Mouse (Mus musculus) midbrain, embryonic 14.5 days (tissue): ENCODE data around the gene Spaca7. TPM values are rescaled to one million over a fixed set of nuclear protein-coding genes. Genes with fewer than 3 reads are reported as not detected.

Experiments used
- ATAC-seq: fragments of 200-750 bp; cut with Nextera tagmentation; 2 replicates; pipeline ENCODE4 v1.8.0; 2017; ENCODE audit warnings: moderate number of reproducible peaks, moderate library complexity; ENCODE audit not compliant: low FRiP score, low TSS enrichment
- DNase-seq: peaks from one replicate; pipeline ENCODE4 v3.0.0-alpha.2; 2015
- H3K27ac ChIP-seq: fragments of 300-500 bp; sonication (generic); replicated peaks from 2 replicates; pipeline ENCODE4 v1.5.1; 2014; ENCODE audit warnings: mild to moderate bottlenecking, low read depth, low read length, moderate library complexity
- H3K27me3 ChIP-seq: fragments of 300-500 bp; sonication (generic); 2 replicates; pipeline ENCODE4 v1.6.1; 2014; ENCODE audit warnings: low read length, control low read depth, mixed read lengths; ENCODE audit not compliant: control insufficient read depth, insufficient read depth
- H3K36me3 ChIP-seq: fragments of 300-500 bp; sonication (generic); 2 replicates; pipeline ENCODE4 v1.6.1; 2014; ENCODE audit warnings: low read length, control low read depth; ENCODE audit not compliant: control insufficient read depth, insufficient read depth
- H3K4me1 ChIP-seq: fragments of 300-500 bp; sonication (generic); 2 replicates; pipeline ENCODE4 v1.6.1; 2014; ENCODE audit warnings: mild to moderate bottlenecking, antibody characterized with exemption, low read length, control low read depth; ENCODE audit not compliant: control insufficient read depth, insufficient read depth
- H3K4me2 ChIP-seq: fragments of 300-500 bp; sonication (generic); 2 replicates; pipeline ENCODE4 v1.6.1; 2014; ENCODE audit warnings: mild to moderate bottlenecking, low read length, moderate library complexity
- H3K4me3 ChIP-seq: fragments of 300-500 bp; sonication (generic); replicated peaks from 2 replicates; pipeline ENCODE4 v1.5.1; 2014; ENCODE audit warnings: low read depth, low read length
- H3K9ac ChIP-seq: fragments of 300-500 bp; sonication (generic); replicated peaks from 2 replicates; pipeline ENCODE4 v1.6.1; 2014; ENCODE audit warnings: mild to moderate bottlenecking, low read length, moderate library complexity
- H3K9me3 ChIP-seq: fragments of 300-500 bp; sonication (generic); 2 replicates; pipeline ENCODE4 v1.6.1; 2016; ENCODE audit warnings: low read length, control low read depth, mixed read lengths; ENCODE audit not compliant: control insufficient read depth
- WGBS: fragments of 180-500 bp; shearing (Covaris S2); extraction: QIAGEN DNeasy Blood & Tissue Kit; methylation state at CpG from one replicate; pipeline ENCODE4 v1.1.7; 2014; 5-methylcytosine and 5-hydroxymethylcytosine counted together
- polyA plus RNA-seq: library from polyadenylated mRNA; unstranded; fragments of >200 nt; fragmentation: Nextera tagmentation; extraction: Ambion mirVana; gene quantifications from 2 replicates; pipeline ENCODE4 v1.2.1, GENCODE M21; 2014

Spaca7 gene
- not detected in 2 replicates for polyA plus RNA-seq

- WGBS = 82% methylated on average over 14 of the region's 14 CpGs
- H3K27me3 ChIP-seq = no peaks in the 10 kb centered on the region
- no peak for DNase-seq
- no peak for ATAC-seq
- no peak within 1 kb of the TSS for H3K9ac ChIP-seq
- H3K4me2 ChIP-seq = no peak within 1 kb of the TSS
- no peaks in the 10 kb centered on the region for H3K36me3 ChIP-seq
- H3K4me1 ChIP-seq = peaks cover 4% of the 10 kb centered on the region; the same call in 1 of the 2 replicates
- H3K27ac ChIP-seq = no peak within 1 kb of the TSS
- H3K4me3 ChIP-seq = no peak within 1 kb of the TSS
- H3K9me3 ChIP-seq = no peaks in the 10 kb centered on the region
Measured at GRCm38 (mm10) chr8:12572814-12573534, at the start of gene Spaca7. Spaca7 (plus strand) TSS chr8:12573029.

- H3K27ac ChIP-seq = no peak overlapping the region
- H3K9ac ChIP-seq = no peak overlapping the region
- H3K9me3 ChIP-seq = peaks cover 3% of the 10 kb centered on the region
- ATAC-seq = no peak
- WGBS = 18% methylated on average over 1 of the region's 1 CpGs
- H3K4me2 ChIP-seq = no peak overlapping the region
- no peak for DNase-seq
- H3K4me1 ChIP-seq = 0 out of 2 replicates have a peak, but pooled peaks cover 3% of the 10 kb centered on the region
- no peak overlapping the region for H3K4me3 ChIP-seq
- no peaks in the 10 kb centered on the region for H3K36me3 ChIP-seq
- H3K27me3 ChIP-seq = no peaks in the 10 kb centered on the region
Measured at GRCm38 (mm10) chr8:12524279-12524678, 48.5 kb upstream of the Spaca7 start.

- H3K4me1 ChIP-seq = 0 out of 2 replicates have a peak, but pooled peaks cover 3% of the 10 kb centered on the region
- no peaks in the 10 kb centered on the region for H3K27me3 ChIP-seq
- DNase-seq (no peak), ATAC-seq (no peak)
- no peak overlapping the region for H3K4me2 ChIP-seq
- WGBS = 73% methylated on average over 2 of the region's 2 CpGs
- H3K36me3 ChIP-seq = no peaks in the 10 kb centered on the region
- no peak overlapping the region for H3K27ac ChIP-seq
- no peak overlapping the region for H3K4me3 ChIP-seq
- H3K9me3 ChIP-seq = no peaks in the 10 kb centered on the region
- no peak overlapping the region for H3K9ac ChIP-seq
Measured at GRCm38 (mm10) chr8:12528659-12529058, 44.2 kb upstream of the Spaca7 start.

- H3K9me3 ChIP-seq = no peaks in the 10 kb centered on the region
- no peak overlapping the region for H3K27ac ChIP-seq
- H3K4me2 ChIP-seq = no peak overlapping the region
- no peaks in the 10 kb centered on the region for H3K4me1 ChIP-seq
- 77% methylated on average over 9 of the region's 9 CpGs for WGBS
- H3K9ac ChIP-seq = no peak overlapping the region
- H3K36me3 ChIP-seq = no peaks in the 10 kb centered on the region
- DNase-seq (peak; percentile 51), ATAC-seq (no peak)
- H3K27me3 ChIP-seq = no peaks in the 10 kb centered on the region
- no peak overlapping the region for H3K4me3 ChIP-seq
Measured at GRCm38 (mm10) chr8:12535617-12536016, 37.2 kb upstream of the Spaca7 start.

GRCm38 (mm10) chr8:12536306-12536705 is 36.5 kb upstream of the Spaca7 start:
- Histone ChIP-seq H3K9me3 (no peaks in the 10 kb centered on the region), H3K27ac (no peak overlapping the region), H3K27me3 (no peaks in the 10 kb centered on the region), H3K36me3 (no peaks in the 10 kb centered on the region), H3K4me3 (no peak overlapping the region), H3K9ac (no peak overlapping the region), H3K4me2 (no peak overlapping the region), H3K4me1 (no peaks in the 10 kb centered on the region)
- WGBS = 70% methylated on average over 7 of the region's 7 CpGs
- ATAC-seq (no peak), DNase-seq (peak; percentile 44)

- ATAC-seq (no peak), DNase-seq (peak; percentile 18)
- no peak overlapping the region for H3K9ac ChIP-seq
- no peaks in the 10 kb centered on the region for H3K36me3 ChIP-seq
- no peak overlapping the region for H3K27ac ChIP-seq
- no peaks in the 10 kb centered on the region for H3K9me3 ChIP-seq
- H3K4me1 ChIP-seq = peaks cover 8% of the 10 kb centered on the region; the same call in 1 of the 2 replicates
- no peak overlapping the region for H3K4me3 ChIP-seq
- H3K27me3 ChIP-seq = no peaks in the 10 kb centered on the region
- no peak overlapping the region for H3K4me2 ChIP-seq
- WGBS = 19% methylated on average over 4 of the region's 4 CpGs
Measured at GRCm38 (mm10) chr8:12545236-12545635, 27.6 kb upstream of the Spaca7 start.

GRCm38 (mm10) chr8:12545671-12546070 is 27.2 kb upstream of the Spaca7 start:
- H3K27ac ChIP-seq = no peak overlapping the region
- H3K4me1 ChIP-seq = peaks cover 8% of the 10 kb centered on the region; the same call in 1 of the 2 replicates
- no peaks in the 10 kb centered on the region for H3K36me3 ChIP-seq
- ATAC-seq (no peak), DNase-seq (no peak)
- H3K9me3 ChIP-seq = no peaks in the 10 kb centered on the region
- no peak overlapping the region for H3K4me3 ChIP-seq
- WGBS = 76% methylated on average over 4 of the region's 4 CpGs
- H3K4me2 ChIP-seq = no peak overlapping the region
- no peak overlapping the region for H3K9ac ChIP-seq
- no peaks in the 10 kb centered on the region for H3K27me3 ChIP-seq

- H3K4me2 ChIP-seq = no peak overlapping the region
- no peak for DNase-seq
- no peaks in the 10 kb centered on the region for H3K36me3 ChIP-seq
- peaks cover 8% of the 10 kb centered on the region; the same call in 1 of the 2 replicates for H3K4me1 ChIP-seq
- WGBS = 64% methylated on average over 7 of the region's 7 CpGs
- H3K27ac ChIP-seq = no peak overlapping the region
- H3K4me3 ChIP-seq = no peak overlapping the region
- H3K9ac ChIP-seq = no peak overlapping the region
- H3K27me3 ChIP-seq = no peaks in the 10 kb centered on the region
- no peak for ATAC-seq
- peaks cover 5% of the 10 kb centered on the region; the same call in 1 of the 2 replicates for H3K9me3 ChIP-seq
Measured at GRCm38 (mm10) chr8:12547466-12548220, 25.2 kb upstream of the Spaca7 start.
